Comparison of ENCODE assay signal across 16 mouse cellular contexts in genomic region chr6:127896425-127896824, GRCm38 (mm10). TPM values are rescaled to one million over a fixed set of nuclear protein-coding genes. Genes with fewer than 3 reads are reported as not detected.
"Had no signal": no experiment of that assay in that cellular context is flagged by ENCODE, and none has a peak within 500 bp of the region (broad histone marks: within the 10 kb centered on the region; RNA-seq: fewer than 3 reads in every experiment).

No protein-coding gene starts in this region.

- DNase-seq: liver; liver, embryonic 13.5 days; liver, postnatal 0 days; right cerebral cortex, postnatal 14 days; thymus, adult 18-20 months; thymus, postnatal 14 days; thymus, postnatal 36 days had no signal

- H3K27me3 ChIP-seq: liver, embryonic 13.5 days; lung, embryonic 15.5 days; midbrain, embryonic 12.5 days; midbrain, embryonic 15.5 days; neural tube, embryonic 12.5 days had no signal

- H3K9ac ChIP-seq: liver, embryonic 13.5 days; liver, embryonic 15.5 days; liver, postnatal 0 days; lung, embryonic 15.5 days; midbrain, embryonic 12.5 days; midbrain, embryonic 15.5 days; neural tube, embryonic 12.5 days; stomach, embryonic 15.5 days had no signal

- H3K9me3 ChIP-seq: liver, embryonic 13.5 days; liver, embryonic 15.5 days; lung, embryonic 15.5 days; midbrain, embryonic 12.5 days; midbrain, embryonic 15.5 days; neural tube, embryonic 12.5 days; stomach, embryonic 15.5 days had no signal

- ATAC-seq: liver, postnatal 0 days; midbrain, embryonic 15.5 days had no signal

- H3K36me3 ChIP-seq: liver, embryonic 13.5 days; liver, embryonic 15.5 days; lung, embryonic 15.5 days; midbrain, embryonic 12.5 days; midbrain, embryonic 15.5 days; neural tube, embryonic 12.5 days; stomach, embryonic 15.5 days had no signal

- H3K4me3 ChIP-seq: liver, embryonic 13.5 days; liver, embryonic 15.5 days; lung, embryonic 15.5 days; megakaryocyte, embryonic 14.5 days; midbrain, embryonic 12.5 days; midbrain, embryonic 15.5 days; neural tube, embryonic 12.5 days; stomach, embryonic 15.5 days had no signal

- H3K27ac ChIP-seq: liver, embryonic 13.5 days; liver, embryonic 15.5 days; lung, embryonic 15.5 days; macrophage; midbrain, embryonic 12.5 days; midbrain, embryonic 15.5 days; neural tube, embryonic 12.5 days; stomach, embryonic 15.5 days had no signal

- H3K4me1 ChIP-seq: liver, embryonic 13.5 days; liver, embryonic 15.5 days; megakaryocyte, embryonic 14.5 days; stomach, embryonic 15.5 days had no signal

- H3K4me2 ChIP-seq: liver, embryonic 11.5 days; liver, embryonic 13.5 days; liver, embryonic 15.5 days; lung, embryonic 15.5 days; midbrain, embryonic 12.5 days; midbrain, embryonic 15.5 days; neural tube, embryonic 12.5 days; stomach, embryonic 15.5 days had no signal

RNA-seq across cellular contexts. Expression of gene Tspan11, which starts 9.0 kb away (rescaled TPM):
- polyA plus RNA-seq: macrophage had no signal
